Mouse (Mus musculus) skeletal muscle tissue, postnatal 0 days (tissue): ENCODE results near the gene Tmem88. TPM values are rescaled to one million over a fixed set of nuclear protein-coding genes. Genes with fewer than 3 reads are reported as not detected.

Source experiments
- polyA plus RNA-seq: library from polyadenylated mRNA; unstranded; fragments of >200 nt; fragmentation: Nextera tagmentation; extraction: Ambion mirVana; gene quantifications from 2 replicates; pipeline ENCODE4 v1.2.1, GENCODE M21; 2015

The Tmem88 gene
- polyA plus RNA-seq, result 29.1 and 32.8 TPM in 2 replicates

DNA sequence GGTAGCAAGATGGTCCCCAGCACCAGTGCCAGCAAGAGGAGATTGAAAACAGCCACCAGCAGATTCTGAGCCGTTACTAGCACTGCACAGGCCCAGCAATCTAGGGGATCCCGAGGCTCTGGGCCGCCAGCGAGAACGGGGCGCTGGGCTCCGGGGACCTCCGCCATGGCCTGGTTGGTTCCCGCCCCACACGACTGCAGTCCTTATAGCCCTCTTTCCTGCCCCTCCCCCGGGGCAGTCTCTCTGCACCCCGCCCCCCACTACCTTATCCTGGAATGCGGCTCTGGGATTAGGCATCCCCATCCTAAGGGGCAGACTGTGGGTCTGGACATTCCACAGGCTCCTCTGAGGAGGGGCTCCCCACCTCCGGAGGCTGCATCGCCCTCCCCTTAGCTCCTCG is at the start of gene Tmem88:
Gene Tmem88, minus strand, starts transcription at position 176 of the 400 bp plus-strand sequence.

DNA sequence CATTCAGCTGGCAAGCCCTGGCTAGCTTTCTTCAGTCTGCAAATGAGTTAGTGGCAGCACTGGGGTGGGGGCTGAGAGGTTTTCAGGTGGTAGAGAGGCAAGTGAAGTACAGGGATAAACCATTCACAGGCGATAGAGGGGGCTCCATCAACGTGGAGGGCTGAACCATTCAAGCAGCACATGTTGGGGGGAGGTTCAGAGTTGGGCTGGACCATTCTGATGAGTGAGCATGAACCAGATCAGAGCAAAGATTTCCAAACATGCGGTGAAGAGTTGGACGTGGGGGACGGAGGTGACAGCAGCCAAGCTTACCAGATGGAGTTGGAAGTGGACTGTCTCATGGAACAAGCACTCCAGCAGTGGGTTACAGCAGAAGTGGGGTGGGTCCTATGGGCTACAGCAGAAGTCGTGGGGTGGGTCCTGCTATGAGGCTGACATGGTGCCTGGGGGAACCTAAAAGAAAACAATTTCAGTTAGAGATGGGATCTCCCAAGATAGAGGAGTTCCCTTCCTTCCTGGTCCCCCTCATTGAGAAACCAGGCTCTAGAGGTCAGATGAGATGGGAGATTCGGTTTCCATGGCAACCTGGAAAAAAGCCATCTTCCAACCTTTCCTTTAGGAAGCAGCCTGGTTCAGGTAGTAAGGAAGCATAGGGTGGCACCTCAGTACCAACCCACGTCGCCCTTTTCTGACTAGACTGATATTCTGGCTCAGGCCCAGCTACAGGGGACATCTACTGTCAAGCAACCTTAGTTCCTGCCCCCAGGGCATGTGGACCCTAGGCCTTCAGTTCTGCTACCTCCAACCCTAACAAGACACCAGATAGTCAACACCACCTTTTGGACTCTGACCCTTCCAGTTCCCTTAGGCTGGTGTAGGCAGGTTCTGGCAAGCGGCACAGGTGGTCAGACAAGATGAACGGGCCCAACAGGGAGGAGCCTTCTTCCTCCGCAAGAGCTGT is 15.5 kb upstream of the Tmem88 start, which contains the start of gene Kdm6b:
Gene Kdm6b, minus strand, starts transcription at position 455 of the 961 bp plus-strand sequence.

DNA sequence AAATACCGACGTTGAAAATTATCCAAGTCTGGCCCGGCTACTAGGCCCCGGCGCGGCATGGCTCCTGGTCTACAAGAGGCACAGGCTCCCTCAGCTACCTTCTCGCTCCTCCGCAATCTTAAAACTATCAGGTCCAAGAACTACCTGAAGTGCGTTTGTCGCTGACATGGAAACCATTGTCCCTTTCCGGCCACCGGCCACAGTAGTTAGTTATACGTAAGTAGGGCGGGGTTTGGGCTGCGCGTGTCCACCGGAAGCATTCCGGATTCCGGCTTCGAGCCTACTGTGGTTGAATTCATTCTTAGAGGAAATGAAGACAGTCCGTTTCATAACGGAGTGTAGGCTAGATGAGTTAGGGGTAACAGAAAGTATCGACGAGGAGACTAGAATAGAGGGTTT is 2.8 kb downstream of the Tmem88 start, which contains the start of the genes Naa38 and Cyb5d1:
Gene Naa38, plus strand, starts transcription at position 253 of the 399 bp plus-strand sequence.
Gene Cyb5d1, minus strand, starts transcription at position 397 of the 399 bp plus-strand sequence.

DNA sequence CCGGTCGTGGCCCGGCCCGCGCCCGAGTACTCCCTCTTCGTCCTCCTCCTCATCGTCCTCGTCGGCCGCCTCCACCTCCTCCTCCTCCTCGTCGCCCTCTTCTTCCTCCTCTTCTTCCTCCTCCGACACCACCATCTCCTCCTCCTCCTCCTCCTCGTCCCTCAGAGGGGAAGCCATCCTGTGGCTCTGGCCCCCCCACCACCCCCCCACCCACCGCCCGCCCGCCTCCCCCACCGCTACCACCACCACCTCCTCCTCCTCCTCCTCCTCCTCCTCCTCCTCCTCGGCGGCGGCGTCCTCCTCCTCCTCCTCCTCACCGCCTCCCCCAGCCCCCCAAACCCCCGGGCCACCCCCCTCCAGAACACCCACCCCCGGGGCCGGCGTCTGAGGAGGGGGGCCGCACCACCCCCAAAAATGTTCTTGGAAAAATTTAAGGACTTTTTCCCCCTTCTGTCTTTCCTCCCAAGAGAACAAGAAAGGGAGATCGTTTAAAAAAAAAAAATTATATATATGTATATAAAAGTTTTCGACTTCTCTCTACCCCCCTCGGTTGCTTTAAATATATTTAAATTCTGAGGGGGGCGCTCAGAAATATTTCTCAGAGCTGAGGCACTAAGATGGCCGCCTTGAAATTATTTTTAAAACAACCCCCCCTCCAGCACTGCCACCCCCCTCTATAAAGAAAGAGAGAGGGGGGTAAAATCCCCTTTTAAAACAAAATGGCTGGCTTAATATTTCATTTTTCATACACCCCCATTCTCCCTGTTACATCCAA is 28.6 kb downstream of the Tmem88 start, which contains the start of gene Chd3:
Gene Chd3, minus strand, starts transcription at position 192 of the 775 bp plus-strand sequence.

Other genes with a start within 250 kb of the Tmem88 start
- 2.2 TPM in 1 of 2 replicates, not detected in the other for gene Alox12b, start 241.2 kb downstream of the Tmem88 start, polyA plus RNA-seq
- gene Alox8, start 200.4 kb downstream of the Tmem88 start, polyA plus RNA-seq, result 0.09 and 0.13 TPM in 2 replicates
- 0.05 and 0.10 TPM in 2 replicates for gene Gucy2e, start 161.2 kb downstream of the Tmem88 start, polyA plus RNA-seq
- 5.5 and 7.0 TPM in 2 replicates for gene Cntrob, start 74.5 kb downstream of the Tmem88 start, polyA plus RNA-seq
- 88.7 and 98.0 TPM in 2 replicates for gene Trappc1, start 74.3 kb downstream of the Tmem88 start, polyA plus RNA-seq
- 0.18 and 0.35 TPM in 2 replicates for gene Kcnab3, start 72.0 kb downstream of the Tmem88 start, polyA plus RNA-seq
- gene Rnf227, start 57.8 kb downstream of the Tmem88 start, polyA plus RNA-seq, result 2.1 and 6.3 TPM in 2 replicates
- gene Chd3, start 28.8 kb downstream of the Tmem88 start, polyA plus RNA-seq, result 11.1 and 13.0 TPM in 2 replicates
- gene Naa38, start 2.7 kb downstream of the Tmem88 start, polyA plus RNA-seq, result 111 and 120 TPM in 2 replicates
- gene Cyb5d1, start 2.6 kb downstream of the Tmem88 start, polyA plus RNA-seq, result 12.4 and 14.5 TPM in 2 replicates
- 19.0 and 19.9 TPM in 2 replicates for gene Kdm6b, start 15.4 kb upstream of the Tmem88 start, polyA plus RNA-seq
- gene Dnah2, start 150.9 kb upstream of the Tmem88 start, polyA plus RNA-seq, result 0.36 and 0.65 TPM in 2 replicates
- 0.50 and 0.89 TPM in 2 replicates for gene Efnb3, start 162.0 kb upstream of the Tmem88 start, polyA plus RNA-seq
- 5.3 and 7.8 TPM in 2 replicates for gene Wrap53, start 182.0 kb upstream of the Tmem88 start, polyA plus RNA-seq
- gene Trp53, start 182.1 kb upstream of the Tmem88 start, polyA plus RNA-seq, result 34.5 and 37.5 TPM in 2 replicates
- 74.2 and 78.6 TPM in 2 replicates for gene Atp1b2, start 207.7 kb upstream of the Tmem88 start, polyA plus RNA-seq
- 0.45 and 0.63 TPM in 2 replicates for gene Shbg, start 219.7 kb upstream of the Tmem88 start, polyA plus RNA-seq
- gene Sat2, start 223.8 kb upstream of the Tmem88 start, polyA plus RNA-seq, result 12.4 and 15.9 TPM in 2 replicates
- gene Fxr2, start 234.8 kb upstream of the Tmem88 start, polyA plus RNA-seq, result 19.9 and 21.3 TPM in 2 replicates